Mouse (Mus musculus): ENCODE data around the gene Dlx1.

DNA sequence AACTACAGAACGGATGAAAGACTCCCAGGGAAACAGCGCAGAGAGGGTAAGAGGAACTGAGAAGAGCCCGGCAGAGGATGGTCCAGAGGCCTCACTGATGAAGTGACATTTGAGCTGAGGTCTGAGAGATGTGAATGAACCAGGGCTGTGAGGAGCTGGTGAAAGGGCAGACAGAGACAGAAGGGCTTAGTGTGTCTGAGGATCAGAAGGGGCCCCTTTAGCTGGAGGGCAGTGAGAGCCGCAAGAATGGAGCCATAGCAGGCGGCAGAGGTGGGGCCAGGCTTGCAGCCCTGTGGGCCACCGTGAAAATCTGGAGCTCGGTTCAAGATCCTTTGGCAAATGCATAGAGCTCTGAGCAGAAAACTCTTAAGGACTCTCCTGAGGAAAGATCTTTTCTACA, 48.0 kb upstream of the Dlx1 start:
- TF ChIP-seq CTCF (IDR thresholded peaks at IDR 0.05; ENCODE audit: borderline replicate concordance, insufficient read depth, low read depth, low read length) (no peak), POLR2A (IDR thresholded peaks at IDR 0.05; ENCODE audit: borderline replicate concordance, insufficient read depth, low read length) (no peak)
